Mouse (Mus musculus) mammary gland, adult 2 months (tissue): ENCODE results near the gene Fastkd2. TPM values are rescaled to one million over a fixed set of nuclear protein-coding genes. Genes with fewer than 3 reads are reported as not detected.

Experiments
- polyA plus RNA-seq: library from polyadenylated mRNA; depleted of rRNA; stranded (reverse); fragments of >200 nt; gene quantifications from 2 replicates; pipeline ENCODE4 v1.2.3, GENCODE M21; 2012; ENCODE audit warnings: low replicate concordance; rRNA removed

The Fastkd2 gene
- polyA plus RNA-seq: 1.9 and 5.9 TPM in 2 replicates

DNA sequence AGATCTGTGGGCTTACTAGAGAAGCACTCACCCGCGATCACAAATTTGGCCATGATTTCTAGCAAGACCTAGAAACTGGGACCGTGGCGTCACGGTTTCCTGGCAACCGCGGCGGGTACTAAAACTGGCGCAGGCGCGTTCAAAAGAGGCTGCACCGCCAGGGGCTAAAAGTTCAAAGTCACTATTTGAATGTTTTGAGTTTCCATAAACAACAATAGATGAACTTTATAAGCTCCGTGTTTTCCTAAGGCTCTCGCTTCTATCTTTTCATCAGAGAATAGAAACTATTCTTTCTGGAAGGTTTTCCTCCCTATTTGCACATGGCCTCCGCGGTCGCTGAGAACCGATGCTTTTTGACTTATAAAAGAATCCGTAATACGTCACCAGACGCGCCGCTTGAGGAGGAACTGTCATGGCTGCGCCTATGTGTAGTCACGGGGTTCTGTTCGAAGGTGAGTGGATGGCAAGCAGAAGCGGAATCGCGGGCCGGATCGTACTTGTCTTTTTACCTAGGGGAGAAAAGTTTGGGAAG is at the start of gene Fastkd2, which contains the start of gene Mdh1b:
Fastkd2 (plus strand) TSS at position 375 of the 532 bp plus-strand sequence.
Mdh1b (minus strand) TSS at position 79 of the 532 bp plus-strand sequence.

GRCm38 (mm10) chr1:63686827-63687226 is 43.6 kb upstream of the Fastkd2 start, which contains the start of gene Dytn:
Gene Dytn, minus strand, starts transcription at chr1:63686927.

DNA sequence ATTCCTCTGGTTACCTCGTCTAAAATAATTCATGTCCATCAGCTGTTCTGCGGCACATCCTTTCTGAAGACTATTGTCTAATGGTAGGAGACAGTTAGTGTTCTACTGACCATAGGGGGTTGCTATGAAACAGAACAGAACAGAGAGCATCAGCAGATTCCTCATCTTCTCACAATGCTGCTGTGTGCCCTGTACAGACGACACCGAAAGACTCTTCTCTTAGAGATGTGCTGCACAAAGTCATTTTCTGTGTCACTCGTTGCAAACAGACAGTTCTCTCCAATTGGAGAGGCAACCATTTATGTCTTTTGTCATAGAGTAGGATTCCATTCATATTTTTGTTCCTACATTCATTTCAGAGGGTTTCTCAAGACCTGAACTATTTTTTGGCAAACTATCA is 38.8 kb downstream of the Fastkd2 start, which contains the start of gene 4933402D24Rik:
4933402D24Rik (minus strand) TSS at position 101 of the 400 bp plus-strand sequence.

Other genes with a start within 250 kb of the Fastkd2 start
- gene Gm39653, start 114.6 kb upstream of the Fastkd2 start, polyA plus RNA-seq: not detected in 2 replicates
- not detected in 2 replicates for gene Dytn, start 43.7 kb upstream of the Fastkd2 start, polyA plus RNA-seq
- not detected in 2 replicates for gene Mdh1b, start 296 bp upstream of the Fastkd2 start, polyA plus RNA-seq
- not detected in 2 replicates for gene 4933402D24Rik, start 38.7 kb downstream of the Fastkd2 start, polyA plus RNA-seq